Mouse (Mus musculus) kidney, adult 10 weeks (tissue): ENCODE data around the gene Ddx59. TPM values are rescaled to one million over a fixed set of nuclear protein-coding genes. Genes with fewer than 3 reads are reported as not detected.

Source experiments
- polyA plus RNA-seq: library from polyadenylated mRNA; stranded (reverse); fragments of 350-450 nt; fragmentation: Illumina TruSeq; extraction: RNeasy Lipid Tissue Mini Kit (QIAGEN cat#74804); gene quantifications from one replicate; pipeline ENCODE4 v1.2.3, GENCODE M21; 2014; ENCODE audit warnings: low read depth, low replicate concordance

Ddx59 gene
- polyA plus RNA-seq = 6.0 TPM

DNA sequence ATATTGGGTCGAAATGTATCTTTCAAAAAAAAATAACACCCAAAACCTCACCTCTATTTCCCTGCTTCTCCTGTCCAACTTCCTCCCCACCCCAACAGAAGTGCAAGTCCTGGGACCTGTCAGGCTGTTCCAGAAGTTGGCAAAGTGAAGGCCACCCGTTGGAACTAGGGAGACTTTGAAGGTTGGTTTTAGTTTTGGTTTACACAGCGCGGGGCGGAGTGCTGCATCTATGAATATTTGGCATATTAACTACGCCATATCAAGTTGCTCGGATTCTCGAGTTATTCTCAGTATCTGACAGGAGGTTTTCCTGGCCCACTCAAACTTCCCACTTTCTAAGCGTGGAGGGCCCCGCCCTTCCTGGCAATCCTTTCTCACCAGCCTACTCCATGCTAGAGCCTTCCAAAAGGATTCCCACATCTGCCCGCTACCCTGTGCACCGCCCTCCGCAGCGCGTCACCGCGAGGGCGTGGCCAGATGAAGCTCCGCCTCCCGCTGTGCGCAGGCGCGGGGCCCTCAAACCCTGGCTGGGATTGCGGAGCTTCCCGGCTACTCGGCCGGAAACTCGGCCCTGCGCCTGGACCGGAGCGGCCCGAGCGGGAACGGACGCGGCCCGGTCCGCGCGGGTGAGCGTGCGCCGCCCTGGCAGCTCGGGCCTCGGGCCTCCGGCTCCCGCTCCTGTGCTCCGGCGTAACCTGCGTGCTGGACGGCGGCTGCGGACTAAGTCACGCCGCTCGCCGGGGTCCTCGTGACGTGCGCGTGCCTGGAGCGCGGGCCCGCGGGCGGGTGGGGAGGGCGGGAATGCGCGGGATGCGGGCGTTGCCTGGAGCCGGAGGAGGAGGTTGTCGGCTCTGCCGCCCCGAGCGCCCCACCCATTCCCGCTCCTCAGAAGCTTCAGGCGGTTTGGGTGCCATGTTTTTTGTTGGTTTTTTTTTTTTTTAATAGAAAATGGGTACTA is at the start of gene Ddx59:
Gene Ddx59, plus strand, starts transcription at position 474 of the 958 bp plus-strand sequence.

DNA sequence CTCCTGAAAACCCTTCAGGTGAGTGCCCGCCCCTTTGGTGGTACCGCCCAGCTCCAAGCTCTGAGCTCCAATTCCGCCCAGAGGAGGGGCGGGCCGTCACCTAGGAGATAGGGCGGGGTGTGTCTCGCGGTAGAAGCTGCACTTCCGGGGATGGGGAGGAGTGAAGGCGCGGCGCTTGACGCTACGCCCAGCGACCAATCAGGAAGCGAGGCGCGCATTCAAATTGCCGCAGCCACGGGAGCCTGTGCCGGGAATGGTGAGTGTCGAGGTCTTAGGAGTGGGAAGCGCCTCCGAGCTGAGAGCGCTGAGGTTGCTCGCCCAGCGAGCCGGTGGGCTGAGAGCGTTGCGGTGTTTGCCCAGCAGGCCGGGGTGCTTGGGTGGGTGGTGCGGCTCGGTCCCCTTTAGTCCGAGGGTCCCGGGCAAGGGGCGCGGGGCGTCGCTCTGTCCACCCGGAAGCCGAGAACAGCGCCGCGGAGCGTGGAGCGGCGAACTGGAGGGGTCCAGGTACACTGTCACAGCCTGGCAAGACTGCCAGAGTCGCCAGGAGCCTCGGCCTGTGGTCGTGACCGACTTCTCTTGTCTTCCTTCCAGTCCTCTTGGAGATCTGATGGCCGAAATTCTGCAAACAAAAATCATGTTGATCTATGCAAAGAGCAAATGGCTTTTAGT is 51.2 kb downstream of the Ddx59 start, which contains the start of gene Kif14:
Gene Kif14, plus strand, starts transcription at position 201 of the 669 bp plus-strand sequence.

Other genes starting within 250 kb of the Ddx59 start
- gene Mroh3, start 202.4 kb upstream of the Ddx59 start, polyA plus RNA-seq = not detected
- 1.5 TPM for gene Inava, start 181.0 kb upstream of the Ddx59 start, polyA plus RNA-seq
- not detected for gene Gpr25, start 154.4 kb upstream of the Ddx59 start, polyA plus RNA-seq
- gene Camsap2, start 69.2 kb upstream of the Ddx59 start, polyA plus RNA-seq = 54.1 TPM
- 0.32 TPM for gene Kif14, start 51.1 kb downstream of the Ddx59 start, polyA plus RNA-seq
- gene Zfp281, start 209.6 kb downstream of the Ddx59 start, polyA plus RNA-seq = 31.5 TPM